Mouse (Mus musculus) C2C12 (cell line): Measurements from ENCODE around the gene Rpap2.

Experiments
- CEBPB ChIP-seq: IDR thresholded peaks from one replicate; pipeline ENCODE4 v1.6.1; 2011; ENCODE audit warnings: low read depth, mild to moderate bottlenecking, control low read depth, moderate library complexity
- CTCF ChIP-seq: IDR thresholded peaks from one replicate; pipeline ENCODE4 v1.5.1; 2011; ENCODE audit not compliant: control insufficient read depth, insufficient read depth, insufficient read length
- MAX ChIP-seq: IDR thresholded peaks from one replicate; pipeline ENCODE4 v1.6.1; 2011; ENCODE audit warnings: mild to moderate bottlenecking, control low read depth
- MYOG ChIP-seq: IDR thresholded peaks from one replicate; pipeline ENCODE4 v1.6.1; 2011; ENCODE audit not compliant: control insufficient read depth, insufficient read length; ENCODE audit errors: extremely low read depth
- USF1 ChIP-seq: IDR thresholded peaks from one replicate; pipeline ENCODE4 v1.6.1; 2011; ENCODE audit warnings: low read depth, mild to moderate bottlenecking, control low read depth, moderate library complexity

DNA sequence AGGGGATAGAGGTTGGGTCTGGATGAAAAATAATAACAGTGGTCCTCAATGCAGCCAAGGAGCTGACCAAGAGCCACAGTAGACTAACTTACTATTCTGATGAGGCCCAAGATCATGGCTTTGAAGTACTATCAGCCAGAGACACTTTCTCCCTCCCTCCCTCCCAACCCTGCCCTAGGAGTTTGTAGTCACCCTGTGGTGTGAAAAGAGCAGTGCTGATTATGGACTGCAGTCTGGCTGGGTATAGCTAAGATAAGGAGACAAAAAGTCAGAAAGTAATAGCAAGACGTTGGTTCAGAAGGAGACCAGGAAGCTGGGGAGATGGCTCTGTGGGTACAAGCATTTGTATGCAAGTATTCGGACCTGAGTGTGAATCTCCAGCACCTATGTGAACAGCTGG, 47.4 kb downstream of the Rpap2 start:
- TF ChIP-seq CEBPB, result no peak
- TF ChIP-seq CTCF, result no peak
- no peak for TF ChIP-seq MAX
- no peak for TF ChIP-seq MYOG
- no peak for TF ChIP-seq USF1
